Mouse (Mus musculus) myocyte (in vitro differentiated cells): ENCODE measurements at regions not wholly inside any gene's neighbourhood (a gene's known extent, or its start where the extent isn't known, plus 50 kb on each side); places are given as distances from the start of the nearest gene placed in this dataset.
A peak's percentile ranks its signal among the peaks of the same experiment; 100 is the strongest.

ENCODE experiments used
- H3K27me3 ChIP-seq: one replicate; pipeline ENCODE4 v1.6.1; 2011; ENCODE audit not compliant: control insufficient read depth, insufficient read depth, insufficient read length
- H3K36me3 ChIP-seq: one replicate; pipeline ENCODE4 v1.6.1; 2011; ENCODE audit not compliant: control insufficient read depth, insufficient read depth
- H3K4me2 ChIP-seq: one replicate; pipeline ENCODE4 v1.6.1; 2011; ENCODE audit warnings: low read depth, control low read depth
- H3K4me3 ChIP-seq: one replicate; pipeline ENCODE4 v1.5.1; 2011; ENCODE audit warnings: mild to moderate bottlenecking, control low read depth, moderate library complexity
- H3K79me2 ChIP-seq: one replicate; pipeline ENCODE4 v1.6.1; 2011; ENCODE audit not compliant: control insufficient read depth, insufficient read depth
- H3ac ChIP-seq: one replicate; pipeline ENCODE4 v1.6.1; 2011; ENCODE audit not compliant: control insufficient read depth, insufficient read length
- CEBPB ChIP-seq: IDR thresholded peaks from 2 replicates; pipeline ENCODE4 v1.6.1; 2011; ENCODE audit warnings: mild to moderate bottlenecking, moderate library complexity; ENCODE audit not compliant: poor library complexity, insufficient read depth, severe bottlenecking
- E2F4 ChIP-seq: IDR thresholded peaks from one replicate; pipeline ENCODE4 v1.6.1; 2011; ENCODE audit warnings: mild to moderate bottlenecking, control low read depth, moderate library complexity; ENCODE audit not compliant: insufficient read depth
- MAX ChIP-seq: IDR thresholded peaks from one replicate; pipeline ENCODE4 v1.6.1; 2011; ENCODE audit warnings: low read depth, mild to moderate bottlenecking, control low read depth
- MYOD1 ChIP-seq, 3 experiments: IDR thresholded peaks; one replicate each; pipeline ENCODE4 v1.6.1; 2011; ENCODE audit warnings: control low read depth in 2 of 3, low read depth in 2 of 3, mild to moderate bottlenecking in 2 of 3, moderate library complexity in 1 of 3; ENCODE audit not compliant: insufficient read length in 2 of 3, control insufficient read depth in 1 of 3
- MYOG ChIP-seq, 3 experiments: IDR thresholded peaks; one replicate each; pipeline ENCODE4 v1.6.1; 2011; ENCODE audit warnings: control low read depth in 2 of 3, low read depth in 2 of 3, mild to moderate bottlenecking in 2 of 3; ENCODE audit not compliant: insufficient read length in 2 of 3, control insufficient read depth in 1 of 3, insufficient read depth in 1 of 3
- POLR2A ChIP-seq: IDR thresholded peaks from one replicate; pipeline ENCODE4 v1.6.1; 2011; ENCODE audit warnings: low read depth, mild to moderate bottlenecking, control low read depth, moderate library complexity; ENCODE audit not compliant: insufficient read length
- POLR2AphosphoS2 ChIP-seq: IDR thresholded peaks from one replicate; pipeline ENCODE4 v1.6.1; 2011; ENCODE audit warnings: low read depth, control low read depth; ENCODE audit not compliant: insufficient read length
- REST ChIP-seq: IDR thresholded peaks from one replicate; pipeline ENCODE4 v1.6.1; 2011; ENCODE audit warnings: mild to moderate bottlenecking, control low read depth, moderate library complexity; ENCODE audit not compliant: insufficient read depth, insufficient read length
- SRF ChIP-seq: IDR thresholded peaks from one replicate; pipeline ENCODE4 v1.6.1; 2011; ENCODE audit warnings: low read depth; ENCODE audit not compliant: control insufficient read depth, insufficient read length
- TCF12 ChIP-seq: IDR thresholded peaks from one replicate; pipeline ENCODE4 v1.6.1; 2011; ENCODE audit warnings: mild to moderate bottlenecking, control low read depth; ENCODE audit not compliant: poor library complexity, insufficient read depth, severe bottlenecking
- TCF3 ChIP-seq: IDR thresholded peaks from one replicate; pipeline ENCODE4 v1.6.1; 2011; ENCODE audit warnings: low read depth, control low read depth; ENCODE audit not compliant: insufficient read length
- USF1 ChIP-seq: IDR thresholded peaks from one replicate; pipeline ENCODE4 v1.6.1; 2011; ENCODE audit warnings: low read depth, mild to moderate bottlenecking, control low read depth, moderate library complexity

DNA sequence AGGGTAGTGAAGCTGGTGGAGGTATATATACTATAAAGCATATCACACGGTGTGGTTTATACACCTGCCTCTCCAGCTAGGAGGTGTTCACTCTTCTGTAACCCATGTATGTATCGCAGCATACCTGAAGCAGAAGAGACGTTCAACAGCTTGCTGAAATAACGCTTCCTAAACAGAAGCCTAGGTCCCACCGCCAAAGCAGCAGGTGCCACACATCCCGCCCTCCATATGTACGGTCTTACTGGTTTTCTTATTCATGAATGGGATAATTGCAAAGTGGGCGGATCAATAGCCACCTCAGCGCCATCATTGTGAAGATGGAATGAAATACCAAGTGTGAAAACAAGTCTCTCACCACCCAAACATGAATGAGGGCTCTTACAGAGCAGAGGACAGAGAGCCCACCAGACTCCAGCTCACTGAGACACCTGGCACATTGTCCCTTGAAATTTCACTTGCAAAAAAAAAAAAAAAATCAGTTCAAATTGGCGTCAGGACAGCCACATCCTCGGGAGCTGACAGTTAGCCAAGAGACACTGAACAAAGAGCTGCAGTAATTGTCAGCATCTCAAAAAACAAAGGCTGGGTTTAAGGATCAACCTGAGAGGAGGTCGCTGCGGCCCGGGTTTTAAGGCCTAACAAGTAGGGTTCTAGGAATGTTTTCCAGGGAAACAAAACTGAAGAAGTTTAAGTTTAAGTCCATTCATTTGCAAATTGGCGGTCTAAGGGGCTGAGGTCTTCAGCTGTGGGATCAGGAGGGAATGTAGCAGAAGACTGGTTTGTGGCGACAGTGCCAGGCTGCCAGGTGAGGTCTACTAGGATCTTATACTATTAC is 264.5 kb downstream of the Gm49356 start:
- Histone ChIP-seq H3K27me3 (no peaks in the 10 kb centered on the region), H3K36me3 (no peaks in the 10 kb centered on the region), H3K79me2 (no peaks in the 10 kb centered on the region), H3K4me2 (no peak overlapping the region), H3ac (no peak overlapping the region), H3K4me3 (no peak overlapping the region)
- TF ChIP-seq REST: no peak
- TF ChIP-seq TCF3: no peak
- TF ChIP-seq MAX: no peak
- no peak for TF ChIP-seq POLR2AphosphoS2
- no peak for TF ChIP-seq MYOG (IDR thresholded peaks at IDR 0.05; ENCODE audit: control insufficient read depth in 1 of 3, insufficient read depth in 1 of 3, insufficient read length in 2 of 3, low read depth in 2 of 3)

DNA sequence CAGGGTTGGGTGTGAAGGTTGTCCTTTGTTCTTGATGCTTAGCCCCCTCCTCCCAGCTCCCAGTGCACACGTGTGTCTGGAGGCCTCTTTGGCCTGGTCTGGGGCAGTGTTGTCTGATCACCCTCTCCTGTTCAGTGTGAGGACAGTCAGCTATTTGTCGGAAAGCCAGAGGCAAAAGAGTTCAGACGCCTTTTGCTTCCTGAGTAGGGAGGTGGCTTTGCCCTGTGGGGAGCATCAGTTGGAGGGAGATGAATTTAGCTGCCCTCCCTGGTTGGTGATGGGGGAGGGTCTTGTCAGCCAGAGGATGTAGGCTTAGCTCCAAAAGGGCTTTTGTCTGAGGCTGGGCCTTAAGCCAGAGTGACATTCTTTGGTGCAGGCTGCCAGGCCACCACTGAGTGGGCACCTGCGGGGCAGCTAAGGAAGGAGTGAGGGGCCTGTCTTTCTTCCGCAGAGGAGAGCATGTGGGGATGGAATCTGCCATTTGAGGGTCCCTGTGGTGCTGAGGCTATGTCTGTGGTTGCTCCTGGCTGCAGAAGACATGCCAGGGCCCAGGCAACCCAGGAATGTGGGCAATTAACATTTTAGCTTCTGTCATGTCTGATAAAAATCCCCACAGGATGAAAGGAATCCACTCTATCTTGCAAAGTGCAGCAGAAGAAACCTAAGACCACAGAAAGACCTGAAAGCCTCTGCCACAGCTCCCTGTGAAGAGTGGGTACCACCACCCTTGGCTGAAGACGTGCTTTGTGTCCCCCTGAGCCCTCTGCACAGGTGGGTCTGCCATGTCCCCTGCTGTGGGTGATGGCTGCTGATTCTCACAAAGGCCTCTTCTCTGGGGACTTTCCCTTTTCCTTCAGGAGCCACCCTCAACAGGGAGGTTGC is 265.6 kb downstream of the Gm49356 start:
- H3K4me3 ChIP-seq: no peak overlapping the region
- H3ac ChIP-seq: no peak overlapping the region
- no peaks in the 10 kb centered on the region for H3K79me2 ChIP-seq
- H3K36me3 ChIP-seq: no peaks in the 10 kb centered on the region
- H3K4me2 ChIP-seq: no peak overlapping the region
- no peaks in the 10 kb centered on the region for H3K27me3 ChIP-seq
- TF ChIP-seq MAX: no peak
- TF ChIP-seq POLR2AphosphoS2: no peak
- TF ChIP-seq TCF3: no peak
- TF ChIP-seq E2F4: no peak
- no peak for TF ChIP-seq CEBPB
- peak in 2 of 3 experiments; percentile 69 to 90 for TF ChIP-seq MYOG (IDR thresholded peaks at IDR 0.05; ENCODE audit: control insufficient read depth in 1 of 3, insufficient read depth in 1 of 3, insufficient read length in 2 of 3, low read depth in 2 of 3)
- TF ChIP-seq POLR2A: no peak
- TF ChIP-seq REST: no peak
- TF ChIP-seq SRF: no peak
- no peak for TF ChIP-seq USF1
- peak in 2 of 3 experiments; percentile 57 to 63 for TF ChIP-seq MYOD1 (IDR thresholded peaks at IDR 0.05; ENCODE audit: control insufficient read depth in 1 of 3, insufficient read length in 2 of 3, low read depth in 2 of 3)
- TF ChIP-seq TCF12: no peak

GRCm38 (mm10) chr15:59155289-59155623 is 266.2 kb downstream of the Gm49356 start:
- Histone ChIP-seq H3K36me3 (no peaks in the 10 kb centered on the region), H3K4me2 (no peak overlapping the region), H3K79me2 (no peaks in the 10 kb centered on the region), H3K27me3 (no peaks in the 10 kb centered on the region), H3ac (no peak overlapping the region), H3K4me3 (no peak overlapping the region)
- TF ChIP-seq TCF3: no peak
- TF ChIP-seq MAX: no peak
- TF ChIP-seq MYOG (IDR thresholded peaks at IDR 0.05; ENCODE audit: control insufficient read depth in 1 of 3, insufficient read depth in 1 of 3, insufficient read length in 2 of 3, low read depth in 2 of 3): no peak
- no peak for TF ChIP-seq TCF12
- TF ChIP-seq POLR2AphosphoS2: no peak
- no peak for TF ChIP-seq POLR2A
- no peak for TF ChIP-seq REST

GRCm38 (mm10) chr15:59156328-59156727 is 267.2 kb downstream of the Gm49356 start:
- Histone ChIP-seq H3ac (no peak overlapping the region), H3K79me2 (no peaks in the 10 kb centered on the region)

GRCm38 (mm10) chr15:59158760-59159159 is 269.7 kb downstream of the Gm49356 start:
- Histone ChIP-seq H3K4me3 (no peak overlapping the region), H3K79me2 (no peaks in the 10 kb centered on the region), H3K4me2 (peak overlapping the region; percentile 59), H3ac (no peak overlapping the region), H3K36me3 (no peaks in the 10 kb centered on the region), H3K27me3 (no peaks in the 10 kb centered on the region)
- TF ChIP-seq MYOD1 (IDR thresholded peaks at IDR 0.05; ENCODE audit: control insufficient read depth in 1 of 3, insufficient read length in 2 of 3, low read depth in 2 of 3) (peak; percentile 64 to 70 (median 66)), MAX (peak; percentile 54), POLR2AphosphoS2 (no peak), MYOG (IDR thresholded peaks at IDR 0.05; ENCODE audit: control insufficient read depth in 1 of 3, insufficient read depth in 1 of 3, insufficient read length in 2 of 3, low read depth in 2 of 3) (peak in 2 of 3 experiments; percentile 47 to 70), USF1 (peak; percentile 43), TCF12 (peak; percentile 72)

More at GRCm38 (mm10) chr15:59156328-59156727, 267.2 kb downstream of the Gm49356 start:
- no peaks in the 10 kb centered on the region for H3K36me3 ChIP-seq
- no peak for TF ChIP-seq POLR2A
- TF ChIP-seq MAX: no peak
- no peak for TF ChIP-seq TCF12
- TF ChIP-seq MYOD1 (IDR thresholded peaks at IDR 0.05; ENCODE audit: control insufficient read depth in 1 of 3, insufficient read length in 2 of 3, low read depth in 2 of 3): no peak
- TF ChIP-seq SRF: no peak
- TF ChIP-seq CEBPB: no peak
- no peak for TF ChIP-seq USF1
- no peaks in the 10 kb centered on the region for H3K27me3 ChIP-seq
- no peak overlapping the region for H3K4me3 ChIP-seq
- H3K4me2 ChIP-seq: no peak overlapping the region
